Mouse (Mus musculus) heart, embryonic 10.5 days (tissue): ENCODE measurements around the gene Dhx30. TPM values are rescaled to one million over a fixed set of nuclear protein-coding genes. Genes with fewer than 3 reads are reported as not detected.
A peak's percentile ranks its signal among the peaks of the same experiment; 100 is the strongest.

Experiments used
- DNase-seq: peaks from one replicate; pipeline ENCODE4 v3.0.0-alpha.2; 2017; ENCODE audit warnings: low spot score
- H3K27ac ChIP-seq: fragments of 300-500 bp; sonication (generic); 2 replicates; pipeline ENCODE4 v1.5.1; 2016; ENCODE audit warnings: mild to moderate bottlenecking
- H3K27me3 ChIP-seq: fragments of 300-500 bp; sonication (generic); 2 replicates; pipeline ENCODE4 v1.6.1; 2016; ENCODE audit warnings: mild to moderate bottlenecking; ENCODE audit not compliant: poor library complexity, insufficient read depth, severe bottlenecking
- H3K36me3 ChIP-seq: fragments of 300-500 bp; sonication (generic); 2 replicates; pipeline ENCODE4 v1.6.1; 2016; ENCODE audit warnings: mild to moderate bottlenecking, moderate library complexity
- H3K4me1 ChIP-seq: fragments of 300-500 bp; sonication (generic); 2 replicates; pipeline ENCODE4 v1.6.1; 2016; ENCODE audit warnings: mild to moderate bottlenecking
- H3K4me3 ChIP-seq: fragments of 300-500 bp; sonication (generic); 2 replicates; pipeline ENCODE4 v1.5.1; 2016; ENCODE audit warnings: mild to moderate bottlenecking, moderate library complexity
- H3K9me3 ChIP-seq: fragments of 300-500 bp; sonication (generic); 2 replicates; pipeline ENCODE4 v1.6.1; 2016; ENCODE audit warnings: mild to moderate bottlenecking, moderate library complexity
- WGBS: fragments of 180-500 bp; shearing (Covaris S2); methylation state at CpG from one replicate; pipeline ENCODE4 v1.1.7; 2016; 5-methylcytosine and 5-hydroxymethylcytosine counted together
- polyA plus RNA-seq: library from polyadenylated mRNA; unstranded; fragments of >200 nt; fragmentation: Nextera tagmentation; extraction: Ambion mirVana; gene quantifications from 2 replicates; pipeline ENCODE4 v1.2.1, GENCODE M21; 2016

The Dhx30 gene
- polyA plus RNA-seq, 1 experiment from 2014 or later, result 141 TPM

DNA sequence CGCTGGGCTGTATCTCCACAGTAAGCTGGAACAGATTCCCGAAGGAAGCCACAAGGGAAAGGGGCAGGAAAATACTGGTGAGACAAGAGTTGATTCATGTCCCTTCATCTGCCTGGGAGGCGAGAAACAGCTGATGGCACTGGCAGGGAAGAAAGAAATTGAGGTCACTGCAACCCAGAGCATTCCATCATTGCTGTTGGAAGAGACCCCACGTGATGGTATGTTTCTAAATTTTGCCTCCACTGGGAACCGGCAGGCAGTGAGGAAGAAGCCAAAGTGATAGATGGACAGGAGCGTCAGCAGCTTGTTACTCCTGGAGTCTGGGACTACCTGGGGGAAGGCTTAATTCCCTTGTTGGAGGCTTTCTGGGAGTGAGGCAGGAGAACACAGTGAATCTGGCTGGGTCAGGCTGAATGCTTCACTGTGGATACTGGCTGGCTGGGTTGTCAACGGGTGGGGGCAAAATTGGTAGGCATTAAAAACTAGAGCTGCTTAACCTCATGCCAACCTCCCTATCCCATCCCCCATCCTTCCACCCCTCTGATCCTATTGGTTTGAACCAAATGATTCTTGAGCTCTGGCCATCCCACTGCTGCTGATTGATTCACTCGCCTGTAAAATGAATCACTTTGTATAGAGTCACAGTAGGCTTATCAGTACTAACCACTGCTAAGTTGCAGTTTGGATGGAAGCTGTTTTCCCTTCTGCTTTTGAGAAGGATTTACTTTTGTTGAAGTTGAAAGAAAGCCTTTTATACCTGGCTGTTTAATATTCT lies 64.1 kb downstream of the Dhx30 start:
- Histone ChIP-seq H3K36me3 (peaks cover 6% of the 10 kb centered on the region; the same call in 1 of the 2 replicates), H3K4me1 (peaks cover 12% of the 10 kb centered on the region; the same call in 1 of the 2 replicates), H3K27ac (peak overlapping the region; percentile 9; the same call in 1 of the 2 replicates), H3K27me3 (no peaks in the 10 kb centered on the region), H3K4me3 (no peak overlapping the region), H3K9me3 (no peaks in the 10 kb centered on the region)
- no peak for DNase-seq
- WGBS, result 48% methylated on average over 8 of the region's 8 CpGs

DNA sequence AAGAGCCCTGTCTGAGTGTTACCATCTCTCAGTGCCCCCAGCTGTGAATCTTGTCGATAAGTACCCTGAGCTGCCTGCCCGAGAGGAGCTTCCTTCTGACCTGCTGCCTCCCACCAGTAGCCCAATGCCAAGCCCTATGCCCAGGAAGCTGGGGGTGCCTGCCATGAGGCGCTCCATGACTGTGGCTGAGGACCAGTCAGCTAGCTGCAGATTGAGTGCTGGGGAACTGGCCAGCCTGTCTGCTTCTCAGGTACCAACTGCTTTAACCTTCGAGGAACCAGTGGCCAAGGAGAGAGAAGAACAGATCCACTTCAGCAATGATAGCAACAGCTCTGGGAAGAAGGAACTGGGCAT lies 64.7 kb downstream of the Dhx30 start:
- 73% methylated on average over 4 of the region's 4 CpGs for WGBS
- no peaks in the 10 kb centered on the region for H3K27me3 ChIP-seq
- H3K9me3 ChIP-seq, result no peaks in the 10 kb centered on the region
- peak overlapping the region; percentile 9; the same call in 1 of the 2 replicates for H3K27ac ChIP-seq
- no peak overlapping the region for H3K4me3 ChIP-seq
- peaks cover 12% of the 10 kb centered on the region; the same call in 1 of the 2 replicates for H3K4me1 ChIP-seq
- DNase-seq, result no peak
- H3K36me3 ChIP-seq, result peaks cover 6% of the 10 kb centered on the region; the same call in 1 of the 2 replicates

DNA sequence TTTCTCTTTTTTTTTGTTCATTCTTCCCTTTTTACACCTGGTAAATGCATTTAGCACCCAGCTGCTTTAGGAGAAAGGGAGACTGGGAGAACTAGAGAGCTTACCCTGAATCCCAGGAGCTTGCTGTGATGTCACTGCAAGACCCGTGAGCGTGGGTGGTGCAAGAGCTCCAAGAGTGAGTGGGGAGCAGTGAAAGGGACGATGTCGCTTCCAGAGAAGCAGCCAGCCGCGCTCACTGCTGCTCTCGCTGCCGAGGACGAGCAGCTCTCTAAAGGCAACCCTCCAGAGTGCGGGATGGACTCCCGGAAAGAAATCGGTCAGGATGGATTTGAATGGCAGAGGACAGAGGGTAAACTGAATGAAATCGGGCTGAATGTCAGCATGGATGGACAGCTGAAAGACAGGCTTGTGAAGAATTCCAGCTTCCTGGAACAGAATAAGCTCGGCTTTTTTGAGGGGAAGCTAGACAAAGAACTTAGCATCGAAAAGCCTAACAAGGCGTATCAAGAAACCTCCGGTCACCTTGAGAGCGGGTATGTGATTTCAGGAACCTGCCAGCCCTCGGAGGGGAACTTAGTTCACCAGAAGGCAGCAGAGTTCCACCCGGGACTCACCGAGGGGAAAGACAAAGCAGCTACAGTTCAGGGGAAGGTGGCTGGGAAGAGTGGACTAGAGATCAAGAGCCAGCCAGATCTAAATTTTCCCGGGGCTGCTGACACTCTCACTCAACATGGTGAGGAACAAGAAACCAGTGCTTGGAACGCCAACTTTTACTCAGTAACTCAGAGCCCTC lies 65.6 kb downstream of the Dhx30 start:
- Histone ChIP-seq H3K4me3 (no peak overlapping the region), H3K36me3 (peaks cover 6% of the 10 kb centered on the region; the same call in 1 of the 2 replicates), H3K4me1 (peaks cover 12% of the 10 kb centered on the region; the same call in 1 of the 2 replicates), H3K9me3 (no peaks in the 10 kb centered on the region), H3K27me3 (no peaks in the 10 kb centered on the region), H3K27ac (peak overlapping the region; percentile 17; the same call in 1 of the 2 replicates)
- DNase-seq, result no peak
- 57% methylated on average over 23 of the region's 23 CpGs for WGBS

DNA sequence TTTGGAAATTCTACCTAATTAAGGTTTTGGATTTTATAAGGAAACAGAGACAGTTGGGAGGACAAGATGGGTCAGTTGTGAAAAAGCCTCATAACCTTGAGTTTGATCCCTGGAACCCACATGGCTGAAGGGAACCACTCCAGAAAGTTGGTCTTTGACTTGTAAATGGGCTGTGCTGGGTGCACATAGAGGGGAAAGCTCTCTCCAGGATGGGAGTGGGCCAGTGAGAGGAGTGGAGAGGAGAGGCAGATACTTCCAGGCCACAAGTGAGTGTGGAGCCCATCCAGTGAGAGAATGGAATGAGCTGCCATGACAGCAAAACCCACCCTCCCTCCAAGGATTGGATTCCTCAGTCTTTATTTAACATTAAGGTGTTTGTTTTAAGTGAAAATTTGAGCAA lies 66.4 kb downstream of the Dhx30 start:
- H3K27me3 ChIP-seq, result no peaks in the 10 kb centered on the region
- DNase-seq, result no peak
- no peak overlapping the region for H3K27ac ChIP-seq
- H3K4me3 ChIP-seq, result no peak overlapping the region
- H3K4me1 ChIP-seq, result peaks cover 12% of the 10 kb centered on the region; the same call in 1 of the 2 replicates
- H3K9me3 ChIP-seq, result no peaks in the 10 kb centered on the region
- peaks cover 6% of the 10 kb centered on the region; the same call in 1 of the 2 replicates for H3K36me3 ChIP-seq

DNA sequence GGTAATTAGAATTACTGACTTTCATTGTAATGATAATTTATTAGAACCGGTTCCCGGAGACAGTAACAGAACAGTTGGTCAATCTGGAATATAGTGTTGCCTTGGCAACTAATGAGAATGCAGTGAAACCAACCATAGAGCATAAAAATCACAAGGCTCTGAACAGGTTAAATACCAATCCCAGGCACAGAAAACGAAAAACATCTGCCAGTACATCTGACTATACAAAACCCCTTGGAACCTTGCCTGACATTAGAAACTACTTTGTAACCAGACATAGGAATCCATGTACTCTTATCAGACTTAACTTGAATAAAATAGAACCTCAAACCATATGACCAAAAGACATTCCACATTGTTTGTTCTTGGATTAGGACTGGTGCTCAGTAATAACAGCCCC lies 69.8 kb downstream of the Dhx30 start:
- WGBS, result 80% methylated on average over 3 of the region's 3 CpGs
- no peak overlapping the region for H3K4me3 ChIP-seq

DNA sequence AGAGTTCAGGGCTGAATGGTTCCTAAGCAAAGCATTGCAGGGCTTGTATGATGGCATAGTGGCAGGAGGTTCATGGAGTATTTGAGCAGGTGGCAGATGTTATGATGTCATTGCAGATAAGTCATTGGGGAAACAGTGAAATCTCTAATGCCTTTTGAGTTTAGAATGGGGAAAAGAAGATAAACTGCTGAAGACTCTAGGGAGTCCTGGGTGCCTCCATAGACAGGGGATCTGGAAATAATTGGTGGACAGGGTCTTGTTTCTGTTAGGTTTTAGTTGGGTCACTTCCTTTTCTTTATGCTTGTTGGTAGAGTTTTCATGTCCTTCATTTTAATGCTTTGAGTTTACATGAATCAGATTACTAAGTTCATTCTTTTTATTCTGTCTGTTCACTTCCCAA lies 70.4 kb downstream of the Dhx30 start:
- no peaks in the 10 kb centered on the region for H3K27me3 ChIP-seq
- no peak overlapping the region for H3K27ac ChIP-seq
- H3K9me3 ChIP-seq, result no peaks in the 10 kb centered on the region
- H3K4me1 ChIP-seq, result 0 out of 2 replicates have a peak, but pooled peaks cover 1% of the 10 kb centered on the region
- H3K4me3 ChIP-seq, result no peak overlapping the region
- DNase-seq, result no peak
- peaks cover 20% of the 10 kb centered on the region for H3K36me3 ChIP-seq

More for the DNA sequence above, 69.8 kb downstream of the Dhx30 start:
- no peaks in the 10 kb centered on the region for H3K27me3 ChIP-seq
- peaks cover 20% of the 10 kb centered on the region for H3K36me3 ChIP-seq
- no peak for DNase-seq
- no peak overlapping the region for H3K27ac ChIP-seq
- peaks cover 6% of the 10 kb centered on the region; the same call in 1 of the 2 replicates for H3K4me1 ChIP-seq
- H3K9me3 ChIP-seq, result no peaks in the 10 kb centered on the region

DNA sequence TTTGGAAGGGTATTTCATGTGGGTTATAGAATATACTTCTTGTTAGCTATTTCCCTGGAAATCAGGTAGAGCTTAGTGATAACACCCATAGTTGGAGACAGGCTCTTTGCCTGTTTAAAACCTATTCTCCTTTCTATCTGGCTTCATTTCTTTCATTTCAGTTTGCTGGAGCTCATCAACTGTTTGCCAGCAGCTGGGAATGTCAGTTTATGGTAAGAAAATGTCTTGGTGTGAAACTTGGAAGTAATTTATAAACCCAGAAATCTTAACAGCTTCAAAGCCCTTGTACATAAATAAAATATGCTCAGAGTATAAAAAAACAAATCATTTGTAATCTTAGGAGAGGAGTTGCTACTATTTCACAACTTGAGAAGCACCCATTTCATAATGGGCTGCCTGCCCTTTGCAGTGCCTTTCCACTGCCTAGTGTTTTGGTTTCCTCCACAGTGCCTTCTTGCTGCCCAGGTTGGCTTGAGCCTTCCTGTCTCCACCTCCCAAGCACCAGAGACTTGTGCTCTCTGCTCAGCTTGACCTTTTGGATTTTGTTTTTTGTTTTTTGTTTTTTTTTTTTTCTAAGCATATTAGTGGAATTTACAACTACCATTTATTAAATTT lies 71.8 kb downstream of the Dhx30 start:
- H3K27ac ChIP-seq, result no peak overlapping the region
- peaks cover 20% of the 10 kb centered on the region for H3K36me3 ChIP-seq
- no peak overlapping the region for H3K4me3 ChIP-seq
- H3K9me3 ChIP-seq, result no peaks in the 10 kb centered on the region
- no peaks in the 10 kb centered on the region for H3K4me1 ChIP-seq
- no peaks in the 10 kb centered on the region for H3K27me3 ChIP-seq
- DNase-seq, result no peak

DNA sequence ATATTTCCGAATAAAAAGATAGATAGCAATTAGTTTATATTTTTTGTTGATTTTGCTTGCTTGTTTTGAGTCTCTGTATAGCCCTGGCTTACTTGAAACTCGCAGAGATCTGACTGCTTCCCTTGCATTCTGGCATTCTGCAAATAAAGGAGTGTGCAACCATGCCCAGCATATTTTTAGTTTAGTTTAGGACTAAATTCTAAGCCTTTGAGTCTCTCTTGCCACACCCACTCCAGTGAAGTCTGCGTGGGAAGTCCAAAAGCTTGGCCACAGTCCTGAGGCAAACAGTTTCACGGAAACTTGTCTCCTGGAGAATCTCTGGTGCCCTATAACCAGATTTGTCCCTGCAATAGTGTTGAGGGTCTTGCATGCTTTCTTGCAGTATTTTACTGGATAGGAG lies 73.3 kb downstream of the Dhx30 start:
- no peaks in the 10 kb centered on the region for H3K4me1 ChIP-seq
- no peak overlapping the region for H3K27ac ChIP-seq
- no peaks in the 10 kb centered on the region for H3K9me3 ChIP-seq
- H3K27me3 ChIP-seq, result no peaks in the 10 kb centered on the region
- H3K4me3 ChIP-seq, result no peak overlapping the region
- DNase-seq, result no peak
- H3K36me3 ChIP-seq, result peaks cover 31% of the 10 kb centered on the region
- WGBS, result 93% methylated on average over 4 of the region's 4 CpGs

DNA sequence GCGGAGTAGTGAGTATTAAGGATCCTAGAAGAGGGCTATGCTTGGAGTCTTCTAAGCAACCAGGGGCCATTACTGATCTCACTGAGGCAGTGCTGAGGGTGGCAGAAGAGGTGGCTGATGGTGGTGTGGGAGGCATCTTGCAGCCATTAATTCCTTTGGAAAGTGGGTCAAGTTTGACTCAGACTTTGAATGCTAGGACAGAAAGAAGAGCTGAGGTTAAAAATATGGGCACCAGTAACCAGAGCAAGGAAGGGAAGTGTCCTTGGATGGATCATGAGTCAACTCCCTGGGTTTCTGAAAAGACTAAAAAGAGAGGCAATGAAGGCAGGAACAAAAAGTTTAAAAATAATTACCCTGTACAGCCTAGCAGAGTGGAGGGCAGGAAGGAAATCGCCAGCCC lies 79.1 kb downstream of the Dhx30 start:
- Histone ChIP-seq H3K36me3 (peaks cover 68% of the 10 kb centered on the region), H3K9me3 (no peaks in the 10 kb centered on the region)

DNA sequence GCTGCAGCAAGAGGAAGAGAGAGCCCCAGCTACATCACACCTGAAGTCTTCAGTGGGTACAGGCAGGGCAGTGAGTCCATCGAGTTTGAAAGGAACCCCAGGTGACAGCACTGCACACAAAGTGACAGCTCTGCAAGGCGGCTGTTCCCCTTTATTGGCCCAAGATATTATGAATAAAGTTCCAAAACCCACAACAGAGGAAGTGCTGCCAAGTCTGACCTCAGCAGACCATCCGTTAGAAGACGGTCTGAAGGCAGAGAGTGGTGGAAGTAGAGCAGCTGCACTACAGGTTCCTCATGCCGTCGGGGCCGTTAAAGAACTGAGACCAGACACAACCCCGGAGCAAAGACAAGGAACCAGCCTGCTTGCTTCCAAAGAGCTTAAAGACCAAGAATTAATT lies 79.7 kb downstream of the Dhx30 start:
- Histone ChIP-seq H3K27ac (no peak overlapping the region), H3K4me3 (no peak overlapping the region), H3K9me3 (no peaks in the 10 kb centered on the region), H3K36me3 (peaks cover 67% of the 10 kb centered on the region), H3K27me3 (no peaks in the 10 kb centered on the region), H3K4me1 (no peaks in the 10 kb centered on the region)
- WGBS, result 91% methylated on average over 8 of the region's 8 CpGs
- DNase-seq, result no peak

More for the DNA sequence above, 79.1 kb downstream of the Dhx30 start:
- no peak overlapping the region for H3K27ac ChIP-seq
- 95% methylated on average over 2 of the region's 2 CpGs for WGBS
- no peak overlapping the region for H3K4me3 ChIP-seq
- no peaks in the 10 kb centered on the region for H3K4me1 ChIP-seq
- DNase-seq, result no peak
- no peaks in the 10 kb centered on the region for H3K27me3 ChIP-seq

DNA sequence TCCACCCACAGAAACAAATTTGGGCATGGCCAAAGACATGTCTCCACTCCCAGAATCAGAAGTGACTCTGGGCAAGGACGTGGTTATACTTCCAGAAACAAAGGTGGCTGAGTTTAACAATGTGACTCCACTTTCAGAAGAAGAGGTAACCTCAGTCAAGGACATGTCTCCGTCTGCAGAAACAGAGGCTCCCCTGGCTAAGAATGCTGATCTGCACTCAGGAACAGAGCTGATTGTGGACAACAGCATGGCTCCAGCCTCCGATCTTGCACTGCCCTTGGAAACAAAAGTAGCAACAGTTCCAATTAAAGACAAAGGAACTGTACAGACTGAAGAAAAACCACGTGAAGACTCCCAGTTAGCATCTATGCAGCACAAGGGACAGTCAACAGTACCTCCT lies 82.5 kb downstream of the Dhx30 start:
- 79% methylated on average over 4 of the region's 4 CpGs for WGBS
- H3K4me3 ChIP-seq, result no peak overlapping the region
- peaks cover 68% of the 10 kb centered on the region for H3K36me3 ChIP-seq

More for the DNA sequence above, 82.5 kb downstream of the Dhx30 start:
- Histone ChIP-seq H3K9me3 (no peaks in the 10 kb centered on the region), H3K27me3 (no peaks in the 10 kb centered on the region), H3K4me1 (no peaks in the 10 kb centered on the region), H3K27ac (no peak overlapping the region)
- no peak for DNase-seq
